Mouse (Mus musculus) cerebellum, postnatal 4 days (tissue): ENCODE data around the gene Nr2f1.
A peak's percentile ranks its signal among the peaks of the same experiment; 100 is the strongest.

Experiments
- DNase-seq, 2 experiments: peaks; one replicate each; pipeline ENCODE4 v3.0.0; 2022; ENCODE audit warnings: low spot score in 2 of 2, mixed read lengths in 1 of 2

Nr2f1 gene

DNA sequence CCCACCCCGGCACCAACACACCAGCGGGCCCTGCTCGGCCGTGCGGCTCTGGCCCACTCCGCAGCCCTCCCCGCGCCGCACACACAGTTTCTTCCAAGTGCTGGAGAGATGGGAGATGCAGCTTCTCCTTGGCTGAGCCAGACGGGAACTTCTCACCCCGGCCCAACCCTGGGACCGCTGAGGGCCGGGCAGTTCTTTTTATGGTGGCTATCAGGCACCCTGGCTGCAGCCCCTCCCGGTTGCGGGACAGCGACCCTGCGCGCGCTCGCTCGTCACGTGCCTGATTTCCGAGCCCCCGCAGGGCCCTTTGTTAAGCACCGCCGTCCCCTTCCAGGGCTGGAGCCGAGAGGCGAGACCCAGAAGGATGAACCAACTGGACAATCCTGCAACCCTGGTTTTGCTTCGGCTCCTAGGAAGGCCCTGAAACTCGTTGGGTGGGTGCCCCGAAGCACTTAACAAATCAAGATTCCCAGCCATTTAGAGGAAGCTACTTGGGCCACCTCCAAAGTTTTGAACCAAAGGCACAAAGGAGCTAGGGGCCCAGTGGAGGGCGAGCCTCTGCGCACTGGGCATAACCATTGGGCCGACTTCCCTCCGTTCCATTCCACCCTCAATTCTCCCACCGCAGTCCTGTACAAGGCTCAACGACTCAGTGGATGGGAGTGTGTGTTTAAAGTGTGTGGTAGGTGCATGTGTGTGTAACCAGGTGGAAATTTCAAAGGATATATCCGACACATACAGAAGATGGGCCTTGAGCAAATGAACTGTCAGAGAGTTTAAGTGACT is 20.1 kb downstream of the Nr2f1 start:
- peak in 1 of 2 experiments; percentile 44 for DNase-seq

DNA sequence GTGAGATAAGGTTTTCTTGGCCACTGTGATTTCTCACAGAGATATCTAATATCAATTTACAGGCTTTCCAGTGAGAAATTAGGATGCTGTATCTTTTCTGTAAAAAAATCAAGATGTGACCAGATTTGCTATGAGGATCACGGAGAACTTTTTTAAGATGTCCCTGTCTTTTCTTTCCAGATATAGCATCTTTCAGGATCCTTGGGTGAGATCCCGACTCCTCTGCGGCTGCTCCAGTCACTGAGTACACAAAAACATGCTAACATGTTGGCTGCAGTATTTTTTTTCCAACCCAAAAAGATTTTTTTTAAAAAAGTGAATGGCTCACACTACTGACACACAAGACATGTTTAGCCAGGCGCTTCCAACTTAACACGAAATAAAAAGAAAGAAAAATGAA is 20.8 kb downstream of the Nr2f1 start:
- no peak for DNase-seq

DNA sequence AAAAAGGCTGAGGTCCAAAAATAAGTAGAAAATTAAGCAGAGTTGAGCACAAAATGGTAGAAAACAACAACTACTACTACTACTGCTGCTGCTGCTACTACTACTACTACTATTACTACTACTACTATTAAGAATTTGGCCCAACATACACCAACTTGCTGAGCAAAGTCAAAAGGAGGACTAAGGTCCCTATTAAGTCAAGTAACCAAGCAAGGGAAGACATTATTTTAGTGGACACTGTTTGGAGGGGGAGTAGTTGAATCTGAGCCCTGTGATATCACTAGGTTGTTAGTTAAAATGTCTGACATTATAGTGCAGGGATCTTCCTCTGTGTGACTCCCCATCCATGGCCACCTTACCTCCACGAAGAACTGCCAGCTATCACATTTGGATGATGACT is 21.5 kb downstream of the Nr2f1 start:
- DNase-seq, result no peak

DNA sequence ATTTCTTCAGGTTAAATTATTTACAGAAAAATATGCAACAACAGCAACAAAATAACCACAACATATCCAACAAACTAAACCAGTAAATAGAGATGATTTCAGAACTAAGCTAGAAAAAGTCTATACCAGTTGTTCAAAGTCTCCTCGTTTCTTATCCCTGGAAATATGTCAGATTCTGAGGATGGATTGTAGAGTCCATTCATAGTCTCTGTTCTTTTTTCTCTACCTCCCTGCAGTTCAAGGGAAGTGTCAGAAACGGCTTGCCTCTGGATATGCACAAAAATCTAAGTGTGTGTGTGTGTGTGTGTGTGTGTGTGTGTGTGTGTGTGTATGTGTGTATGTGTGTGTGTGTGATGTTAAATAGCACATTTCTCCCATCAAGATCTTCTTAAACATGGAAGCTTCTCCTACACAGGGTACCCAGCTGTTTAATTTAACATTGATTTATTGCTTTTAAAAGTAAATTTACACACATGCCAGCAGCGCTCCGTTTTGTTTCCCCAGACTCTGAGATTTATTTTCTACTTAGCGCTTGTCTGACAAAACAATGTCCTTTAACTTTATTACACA is 22.1 kb downstream of the Nr2f1 start:
- no peak for DNase-seq

DNA sequence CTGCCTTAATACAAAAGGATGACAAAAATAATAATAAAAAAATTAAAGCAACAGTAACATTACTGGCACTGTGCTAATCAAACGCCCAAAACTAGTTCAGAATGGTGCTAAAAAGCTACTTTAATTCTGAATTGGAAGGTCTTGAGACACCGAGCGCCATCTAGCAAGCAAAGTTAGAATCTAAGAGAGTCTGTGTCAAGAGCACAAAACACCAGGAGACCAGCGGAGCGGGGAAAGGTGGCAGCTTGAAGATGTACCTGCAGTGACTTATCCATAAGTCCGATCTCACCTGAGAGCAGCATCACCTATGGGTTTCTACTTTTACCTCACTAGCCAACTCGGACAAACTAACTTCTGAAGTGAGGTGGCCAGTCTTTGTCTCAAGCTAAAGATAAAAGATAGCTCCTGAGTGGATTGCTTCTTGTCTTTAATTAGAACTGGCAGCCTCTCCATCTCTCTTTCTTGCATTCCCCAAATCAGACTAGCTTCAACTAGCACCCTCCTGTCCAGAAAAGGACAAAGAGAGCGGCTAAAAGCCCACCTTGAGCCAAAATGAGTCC is 23.7 kb downstream of the Nr2f1 start:
- peak in 1 of 2 experiments; percentile 29 for DNase-seq

DNA sequence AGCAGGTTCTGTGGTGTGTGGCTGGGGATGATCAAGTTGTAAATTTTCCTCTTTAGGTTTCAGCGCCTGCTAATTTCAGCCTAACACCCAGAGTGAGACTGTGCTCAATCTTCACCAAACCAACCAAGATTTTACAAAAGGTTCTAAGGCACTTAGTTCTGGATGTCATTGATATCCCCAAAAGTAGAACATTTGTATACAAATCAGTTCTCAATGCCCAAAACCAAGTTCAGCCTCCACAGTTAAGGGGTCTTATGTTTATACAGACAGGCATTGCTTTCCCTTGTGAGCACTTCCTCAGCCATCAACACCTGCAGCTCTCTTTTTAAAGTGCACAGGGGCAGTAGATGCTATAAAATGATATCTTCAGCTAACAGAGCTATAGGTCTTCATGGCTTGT is 24.7 kb downstream of the Nr2f1 start:
- no peak for DNase-seq

DNA sequence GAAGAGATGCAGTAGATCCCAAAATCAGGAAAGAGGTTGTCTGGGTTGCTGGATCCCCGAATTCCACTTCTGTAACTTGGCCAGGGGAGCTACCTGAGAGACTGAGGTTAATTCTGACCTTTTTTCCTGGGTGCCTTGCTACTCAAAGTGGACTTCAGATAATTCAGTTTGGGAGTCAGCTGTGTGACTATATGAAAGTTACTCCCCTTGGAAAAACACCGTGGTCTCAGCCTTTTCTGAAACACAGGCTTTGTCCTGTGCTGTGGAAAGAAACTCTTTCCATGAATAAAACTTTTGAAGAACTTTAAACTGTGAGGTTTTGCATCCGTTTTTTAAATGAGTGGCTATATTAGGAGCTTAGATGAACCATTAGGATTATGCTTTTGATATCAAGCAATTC is 25.4 kb downstream of the Nr2f1 start:
- no peak for DNase-seq

DNA sequence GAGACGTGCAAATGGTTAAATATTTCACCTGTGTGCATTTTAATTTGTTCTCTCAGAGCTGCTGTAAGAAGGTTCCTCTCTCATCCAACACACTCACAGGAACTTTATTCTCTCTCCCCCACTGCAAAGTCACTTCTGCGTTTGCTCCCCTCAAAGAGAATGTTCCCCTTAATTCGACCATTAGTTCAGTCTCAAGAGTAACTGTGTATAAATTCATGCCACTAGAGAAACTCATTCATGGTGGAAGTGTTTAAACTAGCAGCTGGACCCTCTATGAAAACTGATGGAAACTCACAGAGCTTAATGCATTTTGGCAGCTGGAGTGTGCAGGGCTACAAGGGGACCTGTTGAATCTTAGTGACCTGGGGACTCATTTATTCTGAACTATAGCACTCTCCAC is 26.7 kb downstream of the Nr2f1 start:
- DNase-seq, result no peak

DNA sequence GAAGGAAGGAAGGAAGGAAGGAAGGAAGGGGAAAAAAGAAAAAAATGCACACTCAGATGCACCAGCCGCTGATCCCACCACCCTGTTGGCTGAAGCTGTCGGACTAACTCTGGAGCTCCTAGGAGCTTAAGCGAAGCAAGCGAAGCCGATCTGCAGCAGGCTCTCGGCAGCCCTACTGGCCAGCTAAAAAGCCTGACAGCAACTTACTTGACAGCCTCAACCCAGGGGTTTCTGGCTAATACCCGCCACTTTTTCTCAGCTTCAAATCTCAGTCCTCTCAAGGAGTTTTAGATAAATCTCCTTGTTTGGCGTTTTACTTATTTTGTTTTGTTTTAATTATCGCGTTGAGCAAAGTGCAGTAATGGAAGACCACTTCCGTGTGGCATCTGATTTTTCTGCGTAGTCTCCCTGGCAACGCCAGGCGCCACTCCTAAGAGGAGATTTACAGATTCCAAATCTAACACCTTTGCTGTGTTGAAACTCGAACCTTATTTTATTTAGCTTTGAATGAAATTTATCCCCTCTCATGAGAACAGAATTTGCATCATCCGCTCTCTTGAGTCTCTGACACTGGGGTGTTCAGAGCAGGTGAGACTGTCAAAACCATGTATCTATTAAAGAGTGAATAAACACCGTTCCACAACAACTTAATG is 27.4 kb downstream of the Nr2f1 start:
- DNase-seq, result peak in 1 of 2 experiments; percentile 26

DNA sequence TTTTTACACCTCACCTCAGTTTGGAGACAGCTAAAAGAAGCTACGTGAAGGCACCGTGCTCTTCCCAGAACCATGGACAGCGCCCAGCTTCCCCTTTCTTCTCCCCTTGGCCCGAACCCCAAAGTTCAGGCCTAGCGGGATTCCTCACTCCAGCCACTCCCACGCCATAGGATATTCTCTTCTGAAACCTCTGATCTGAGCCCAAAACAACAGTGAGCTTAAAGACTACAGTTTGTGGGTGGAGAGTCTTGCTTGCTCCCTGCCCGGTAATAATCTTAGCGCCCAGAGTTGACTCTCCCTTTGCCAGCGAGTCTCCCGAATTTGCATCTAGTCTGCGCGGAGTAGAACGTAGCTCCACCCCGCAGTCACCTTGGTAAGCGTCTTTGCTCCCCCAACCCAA is 28.2 kb downstream of the Nr2f1 start:
- DNase-seq, result no peak

DNA sequence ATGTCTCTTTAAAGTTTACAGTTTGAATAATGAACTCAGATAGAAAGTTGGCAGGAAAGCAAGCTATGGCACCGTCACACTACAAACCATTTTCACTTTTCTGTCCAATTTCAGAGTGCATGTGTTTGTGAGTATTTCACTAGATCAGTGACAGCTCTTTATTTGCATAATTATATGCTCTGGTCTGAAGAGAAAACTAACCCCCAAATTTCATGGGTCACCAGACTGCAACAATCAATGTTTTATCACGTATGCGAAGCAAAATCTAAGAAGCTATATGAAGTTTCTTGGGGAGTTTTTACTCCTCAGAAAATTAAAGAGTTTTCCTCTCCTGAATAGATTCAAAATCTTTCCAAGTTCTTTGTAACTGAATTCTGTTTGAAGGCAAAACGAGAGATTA is 31.4 kb downstream of the Nr2f1 start:
- DNase-seq, result no peak

DNA sequence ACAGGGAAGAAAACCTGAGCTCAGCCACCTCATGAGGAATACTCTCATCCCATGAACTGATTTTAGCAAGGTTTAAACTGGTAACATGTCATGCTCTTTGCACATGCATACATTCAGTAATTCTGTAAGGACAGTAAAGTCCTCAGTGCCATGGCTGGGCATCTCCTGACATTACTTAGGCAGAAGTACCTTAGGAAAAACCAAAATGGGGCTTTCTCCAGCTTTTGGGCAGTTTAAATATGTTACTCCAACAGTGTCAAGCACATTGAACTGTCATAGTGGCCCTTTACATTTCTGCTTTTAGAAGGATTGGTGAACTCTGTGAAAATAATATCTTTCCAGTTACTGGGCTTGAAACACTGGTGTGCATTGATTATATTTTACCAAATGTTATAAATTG is 34.6 kb downstream of the Nr2f1 start:
- no peak for DNase-seq

DNA sequence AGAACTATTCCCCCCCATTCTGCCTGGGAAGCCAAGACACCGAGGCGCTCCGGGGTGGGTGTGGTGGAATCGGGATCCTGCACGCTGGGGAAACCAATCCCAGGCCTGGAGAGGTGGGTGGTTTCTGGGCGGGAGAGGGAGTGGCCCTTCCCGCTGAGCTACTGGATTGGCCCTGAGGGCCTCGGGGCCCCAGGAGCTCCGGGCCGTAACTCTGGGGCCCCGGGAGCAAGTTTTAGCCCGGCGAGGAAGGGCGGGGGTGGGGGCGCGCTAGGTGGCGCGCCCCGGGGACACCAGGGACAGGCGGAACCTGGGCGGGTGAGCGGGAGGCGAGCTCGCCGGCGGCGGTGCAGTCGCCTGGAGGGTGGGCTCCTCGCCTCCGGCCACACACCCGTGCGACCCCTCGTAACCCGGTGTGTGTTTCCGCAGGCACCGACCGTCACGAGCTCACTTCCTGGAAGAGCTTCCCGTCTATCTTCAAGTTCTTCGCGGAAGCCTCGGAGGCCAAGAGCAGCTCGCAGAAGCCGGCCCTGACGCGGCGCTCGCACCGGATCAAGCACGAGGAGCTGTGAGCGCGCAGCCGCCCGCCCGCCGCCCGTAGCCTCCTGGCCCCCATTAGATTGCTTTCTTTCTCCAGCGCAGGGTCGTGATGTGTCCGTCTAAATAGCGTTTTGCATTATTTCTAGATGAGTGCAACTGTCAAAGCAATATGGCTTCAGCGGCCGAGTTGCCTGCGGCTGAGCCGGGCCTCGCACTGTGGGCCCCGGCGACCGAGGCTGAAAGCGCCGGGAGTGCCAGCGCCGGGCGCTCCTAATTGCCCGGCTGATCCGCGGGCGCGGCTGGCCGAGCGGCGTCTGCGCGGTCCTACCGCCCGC is 36.2 kb downstream of the Nr2f1 start:
- DNase-seq, result peak; percentile 42 to 62

DNA sequence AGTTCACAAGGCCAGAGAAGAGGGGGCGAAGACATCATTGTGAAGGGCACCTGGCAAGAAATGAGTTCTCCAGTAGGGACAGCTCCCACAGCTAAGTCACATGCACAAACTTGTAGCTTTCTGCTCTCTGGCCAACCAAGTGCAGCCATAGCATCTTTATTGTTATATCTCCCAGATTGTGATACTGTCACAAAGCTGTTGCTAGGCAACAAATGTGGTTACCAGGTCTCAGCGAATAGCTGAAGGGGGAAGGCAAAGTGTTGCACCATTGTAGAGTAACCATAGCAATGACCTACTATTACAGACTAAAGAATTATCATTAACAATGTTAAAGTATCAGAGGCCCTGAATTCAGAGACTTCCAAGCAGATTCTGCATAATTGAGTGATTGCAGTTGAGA is 37.4 kb downstream of the Nr2f1 start:
- DNase-seq, result no peak

DNA sequence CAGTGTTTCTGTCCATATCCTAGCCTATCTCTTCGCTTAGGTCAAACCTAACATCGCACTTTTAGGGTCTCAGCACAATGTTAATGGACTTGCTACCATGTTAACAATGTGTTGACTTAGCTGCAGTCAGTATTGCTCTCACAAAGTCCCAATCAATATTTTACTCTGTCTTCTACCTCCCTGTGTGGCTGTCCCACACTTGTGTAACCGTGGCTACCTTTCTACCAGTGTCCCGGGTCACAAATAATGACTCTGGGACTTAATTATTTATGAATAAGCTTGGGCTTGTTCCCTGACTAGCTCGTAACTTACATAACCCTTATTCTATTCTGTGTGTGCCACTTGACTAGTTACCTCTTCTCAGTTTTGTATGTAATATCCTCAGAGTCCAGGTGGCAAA is 42.1 kb downstream of the Nr2f1 start:
- DNase-seq, result no peak
